Mouse (Mus musculus): ENCODE results near the gene Kalrn. TPM values are rescaled to one million over a fixed set of nuclear protein-coding genes. Genes with fewer than 3 reads are reported as not detected.

Kalrn gene
- polyA plus RNA-seq, 1 experiment from 2014 or later, result 25.5 TPM

GRCm38 (mm10) chr16:34040276-34040675 lies 533.1 kb downstream of the Kalrn start:
- no peaks in the 10 kb centered on the region for H3K4me1 ChIP-seq
- H3K4me2 ChIP-seq (replicated peaks), result no peak overlapping the region
- ATAC-seq (ENCODE audit: low FRiP score, low read depth), result no peak
- peaks cover 32% of the 10 kb centered on the region for H3K36me3 ChIP-seq
- no peak overlapping the region for H3K9ac ChIP-seq
- no peak overlapping the region for H3K27ac ChIP-seq
- no peak overlapping the region for H3K4me3 ChIP-seq
- 84% methylated on average over 6 of the region's 6 CpGs for WGBS
- H3K9me3 ChIP-seq, result no peaks in the 10 kb centered on the region
- H3K27me3 ChIP-seq (replicated peaks), result no peaks in the 10 kb centered on the region

GRCm38 (mm10) chr16:34039736-34040135 lies 533.6 kb downstream of the Kalrn start:
- no peak for ATAC-seq (ENCODE audit: low FRiP score, low read depth)
- H3K36me3 ChIP-seq, result peaks cover 37% of the 10 kb centered on the region
- H3K27me3 ChIP-seq (replicated peaks), result no peaks in the 10 kb centered on the region
- no peaks in the 10 kb centered on the region for H3K9me3 ChIP-seq
- H3K27ac ChIP-seq, result no peak overlapping the region
- H3K9ac ChIP-seq, result no peak overlapping the region
- H3K4me1 ChIP-seq, result no peaks in the 10 kb centered on the region
- WGBS, result 90% methylated on average over 4 of the region's 4 CpGs
- H3K4me2 ChIP-seq (replicated peaks), result no peak overlapping the region
- no peak overlapping the region for H3K4me3 ChIP-seq

GRCm38 (mm10) chr16:34036327-34037047 lies 536.8 kb downstream of the Kalrn start:
- H3K27me3 ChIP-seq (replicated peaks), result no peaks in the 10 kb centered on the region
- H3K27ac ChIP-seq, result no peak overlapping the region
- H3K4me3 ChIP-seq, result no peak overlapping the region
- peaks cover 69% of the 10 kb centered on the region for H3K36me3 ChIP-seq
- no peaks in the 10 kb centered on the region for H3K9me3 ChIP-seq
- H3K9ac ChIP-seq, result no peak overlapping the region
- 84% methylated on average over 10 of the region's 10 CpGs for WGBS
- no peak for ATAC-seq (ENCODE audit: low FRiP score, low read depth)
- no peak overlapping the region for H3K4me2 ChIP-seq (replicated peaks)
- no peaks in the 10 kb centered on the region for H3K4me1 ChIP-seq

GRCm38 (mm10) chr16:34035780-34036179 lies 537.6 kb downstream of the Kalrn start:
- H3K4me3 ChIP-seq, result no peak overlapping the region
- H3K27ac ChIP-seq, result no peak overlapping the region
- H3K4me1 ChIP-seq, result no peaks in the 10 kb centered on the region
- no peak for ATAC-seq (ENCODE audit: low FRiP score, low read depth)
- H3K9ac ChIP-seq, result no peak overlapping the region
- H3K4me2 ChIP-seq (replicated peaks), result no peak overlapping the region
- no peaks in the 10 kb centered on the region for H3K27me3 ChIP-seq (replicated peaks)
- WGBS, result 95% methylated on average over 2 of the region's 2 CpGs
- no peaks in the 10 kb centered on the region for H3K9me3 ChIP-seq
- peaks cover 76% of the 10 kb centered on the region for H3K36me3 ChIP-seq

GRCm38 (mm10) chr16:34034267-34034666 lies 539.1 kb downstream of the Kalrn start:
- Histone ChIP-seq H3K27ac (no peak overlapping the region), H3K9me3 (no peaks in the 10 kb centered on the region), H3K9ac (no peak overlapping the region), H3K4me3 (no peak overlapping the region), H3K4me1 (no peaks in the 10 kb centered on the region), H3K4me2 (replicated peaks) (no peak overlapping the region), H3K36me3 (peaks cover 73% of the 10 kb centered on the region), H3K27me3 (replicated peaks) (no peaks in the 10 kb centered on the region)
- no peak for ATAC-seq (ENCODE audit: low FRiP score, low read depth)
- 93% methylated on average over 17 of the region's 17 CpGs for WGBS

GRCm38 (mm10) chr16:34032011-34032645 lies 541.2 kb downstream of the Kalrn start:
- Histone ChIP-seq H3K4me3 (no peak overlapping the region), H3K4me2 (replicated peaks) (no peak overlapping the region), H3K9ac (no peak overlapping the region), H3K9me3 (no peaks in the 10 kb centered on the region), H3K36me3 (peaks cover 77% of the 10 kb centered on the region), H3K27ac (no peak overlapping the region), H3K27me3 (replicated peaks) (no peaks in the 10 kb centered on the region), H3K4me1 (no peaks in the 10 kb centered on the region)
- no peak for ATAC-seq (ENCODE audit: low FRiP score, low read depth)
- WGBS, result 94% methylated on average over 12 of the region's 12 CpGs

- no peak for ATAC-seq (ENCODE audit: low FRiP score, low read depth)
- WGBS, result 90% methylated on average over 9 of the region's 9 CpGs
These were observed 541.8 kb downstream of the Kalrn start for GRCm38 (mm10) chr16:34031565-34031964.

GRCm38 (mm10) chr16:34030379-34030778 lies 543.0 kb downstream of the Kalrn start:
- Histone ChIP-seq H3K4me1 (no peaks in the 10 kb centered on the region), H3K27ac (no peak overlapping the region)

More at GRCm38 (mm10) chr16:34031565-34031964, 541.8 kb downstream of the Kalrn start:
- Histone ChIP-seq H3K9ac (no peak overlapping the region), H3K27ac (no peak overlapping the region), H3K4me2 (replicated peaks) (no peak overlapping the region), H3K27me3 (replicated peaks) (no peaks in the 10 kb centered on the region), H3K36me3 (peaks cover 80% of the 10 kb centered on the region), H3K4me1 (no peaks in the 10 kb centered on the region), H3K9me3 (no peaks in the 10 kb centered on the region), H3K4me3 (no peak overlapping the region)

GRCm38 (mm10) chr16:34029790-34030189 lies 543.5 kb downstream of the Kalrn start:
- Histone ChIP-seq H3K4me3 (no peak overlapping the region), H3K9ac (no peak overlapping the region), H3K27me3 (replicated peaks) (no peaks in the 10 kb centered on the region), H3K4me1 (no peaks in the 10 kb centered on the region), H3K36me3 (peaks cover 71% of the 10 kb centered on the region), H3K27ac (no peak overlapping the region), H3K9me3 (no peaks in the 10 kb centered on the region), H3K4me2 (replicated peaks) (no peak overlapping the region)
- ATAC-seq (ENCODE audit: low FRiP score, low read depth), result no peak
- WGBS, result 94% methylated on average over 5 of the region's 5 CpGs

More at GRCm38 (mm10) chr16:34030379-34030778, 543.0 kb downstream of the Kalrn start:
- H3K36me3 ChIP-seq, result peaks cover 77% of the 10 kb centered on the region
- no peak for ATAC-seq (ENCODE audit: low FRiP score, low read depth)
- no peak overlapping the region for H3K4me2 ChIP-seq (replicated peaks)
- 87% methylated on average over 4 of the region's 4 CpGs for WGBS
- H3K9ac ChIP-seq, result no peak overlapping the region
- no peaks in the 10 kb centered on the region for H3K27me3 ChIP-seq (replicated peaks)
- H3K4me3 ChIP-seq, result no peak overlapping the region
- no peaks in the 10 kb centered on the region for H3K9me3 ChIP-seq

GRCm38 (mm10) chr16:34017241-34017640 lies 556.1 kb downstream of the Kalrn start:
- ATAC-seq (ENCODE audit: low FRiP score, low read depth), result no peak
- no peak overlapping the region for H3K27ac ChIP-seq
- no peak overlapping the region for H3K4me2 ChIP-seq (replicated peaks)
- H3K27me3 ChIP-seq (replicated peaks), result no peaks in the 10 kb centered on the region
- peaks cover 39% of the 10 kb centered on the region for H3K36me3 ChIP-seq
- WGBS, result 87% methylated on average over 8 of the region's 8 CpGs
- no peaks in the 10 kb centered on the region for H3K9me3 ChIP-seq
- H3K9ac ChIP-seq, result no peak overlapping the region
- H3K4me1 ChIP-seq, result no peaks in the 10 kb centered on the region
- H3K4me3 ChIP-seq, result no peak overlapping the region

GRCm38 (mm10) chr16:34011991-34012845 lies 561.1 kb downstream of the Kalrn start:
- Histone ChIP-seq H3K9ac (no peak overlapping the region), H3K27ac (no peak overlapping the region), H3K9me3 (no peaks in the 10 kb centered on the region), H3K4me1 (no peaks in the 10 kb centered on the region), H3K4me2 (replicated peaks) (no peak overlapping the region), H3K27me3 (replicated peaks) (no peaks in the 10 kb centered on the region), H3K4me3 (no peak overlapping the region), H3K36me3 (peaks cover 74% of the 10 kb centered on the region)
- WGBS, result 92% methylated on average over 20 of the region's 20 CpGs
- ATAC-seq (ENCODE audit: low FRiP score, low read depth), result no peak

GRCm38 (mm10) chr16:34009567-34009966 lies 563.8 kb downstream of the Kalrn start:
- ATAC-seq (ENCODE audit: low FRiP score, low read depth), result no peak
- peaks cover 51% of the 10 kb centered on the region for H3K36me3 ChIP-seq
- no peak overlapping the region for H3K27ac ChIP-seq
- peaks cover 4% of the 10 kb centered on the region for H3K4me1 ChIP-seq
- no peak overlapping the region for H3K4me3 ChIP-seq
- H3K27me3 ChIP-seq (replicated peaks), result no peaks in the 10 kb centered on the region
- no peak overlapping the region for H3K4me2 ChIP-seq (replicated peaks)
- no peak overlapping the region for H3K9ac ChIP-seq
- 92% methylated on average over 2 of the region's 2 CpGs for WGBS
- H3K9me3 ChIP-seq, result no peaks in the 10 kb centered on the region

All from neural tube, embryonic 12.5 days (tissue).